Mouse (Mus musculus): ENCODE measurements around the gene Wdtc1. TPM values are rescaled to one million over a fixed set of nuclear protein-coding genes. Genes with fewer than 3 reads are reported as not detected.

The Wdtc1 gene
- polyA plus RNA-seq, 1 experiment from 2014 or later: 11.9 TPM

DNA sequence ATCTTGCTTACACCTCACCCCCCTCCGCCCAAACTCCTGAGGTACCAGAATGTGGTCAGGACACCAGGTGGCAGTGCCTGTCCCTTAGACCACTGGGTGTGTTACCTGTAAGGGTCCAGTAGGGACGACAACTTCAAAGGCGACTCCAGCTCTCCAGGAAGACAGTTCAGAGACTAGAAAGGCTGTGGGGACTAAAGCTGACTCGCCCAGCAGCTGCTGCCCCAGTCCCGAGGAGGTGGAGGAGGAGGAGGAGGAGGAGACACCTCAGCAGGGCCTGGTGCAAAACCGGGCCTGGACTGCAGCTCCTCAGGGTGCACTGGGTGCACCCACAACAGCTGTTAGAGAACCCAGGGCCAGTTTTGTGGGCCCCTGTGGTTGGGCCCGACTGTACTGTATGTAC lies 90.4 kb downstream of the Wdtc1 start, which contains the start of gene Sytl1:
Gene Sytl1 (minus strand): TSS at position 232 of the 400 bp plus-strand sequence.
- H3K27ac ChIP-seq (replicated peaks): no peak within 1 kb of the TSS
- H3K36me3 ChIP-seq: peaks cover 46% of the 10 kb centered on the region
- H3K4me3 ChIP-seq: no peak within 1 kb of the TSS
- no peaks in the 10 kb centered on the region for H3K9me3 ChIP-seq
- no peak for ATAC-seq (ENCODE audit: extremely low read depth, insufficient number of reproducible peaks, low FRiP score, low TSS enrichment)
- no peak within 1 kb of the TSS for H3K9ac ChIP-seq
- no peaks in the 10 kb centered on the region for H3K4me1 ChIP-seq
- H3K4me2 ChIP-seq: no peak within 1 kb of the TSS
- 38% methylated on average over 7 of the region's 7 CpGs for WGBS
- peaks cover 7% of the 10 kb centered on the region for H3K27me3 ChIP-seq (replicated peaks)

DNA sequence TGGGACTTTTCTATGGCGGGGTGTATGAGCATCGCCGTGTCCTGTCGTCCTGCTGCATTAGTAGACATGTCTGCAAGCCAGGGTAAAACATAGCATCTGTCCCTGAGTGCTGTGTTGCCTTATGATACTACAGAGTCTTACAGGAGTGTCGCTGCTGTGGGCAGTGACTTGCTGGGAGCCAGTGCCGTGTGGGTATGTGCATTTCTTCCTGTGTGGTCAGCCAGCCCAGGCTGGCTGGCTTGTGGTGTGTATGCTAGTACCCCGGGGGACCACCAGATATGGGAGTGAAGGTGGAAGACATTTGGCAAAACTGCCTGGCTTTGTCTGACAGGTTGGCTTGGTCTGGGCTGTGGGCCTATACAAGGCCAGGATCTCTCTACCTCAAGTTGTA lies 90.9 kb downstream of the Wdtc1 start:
- ATAC-seq (ENCODE audit: extremely low read depth, insufficient number of reproducible peaks, low FRiP score, low TSS enrichment): no peak
- no peak overlapping the region for H3K4me2 ChIP-seq
- H3K27ac ChIP-seq (replicated peaks): no peak overlapping the region

DNA sequence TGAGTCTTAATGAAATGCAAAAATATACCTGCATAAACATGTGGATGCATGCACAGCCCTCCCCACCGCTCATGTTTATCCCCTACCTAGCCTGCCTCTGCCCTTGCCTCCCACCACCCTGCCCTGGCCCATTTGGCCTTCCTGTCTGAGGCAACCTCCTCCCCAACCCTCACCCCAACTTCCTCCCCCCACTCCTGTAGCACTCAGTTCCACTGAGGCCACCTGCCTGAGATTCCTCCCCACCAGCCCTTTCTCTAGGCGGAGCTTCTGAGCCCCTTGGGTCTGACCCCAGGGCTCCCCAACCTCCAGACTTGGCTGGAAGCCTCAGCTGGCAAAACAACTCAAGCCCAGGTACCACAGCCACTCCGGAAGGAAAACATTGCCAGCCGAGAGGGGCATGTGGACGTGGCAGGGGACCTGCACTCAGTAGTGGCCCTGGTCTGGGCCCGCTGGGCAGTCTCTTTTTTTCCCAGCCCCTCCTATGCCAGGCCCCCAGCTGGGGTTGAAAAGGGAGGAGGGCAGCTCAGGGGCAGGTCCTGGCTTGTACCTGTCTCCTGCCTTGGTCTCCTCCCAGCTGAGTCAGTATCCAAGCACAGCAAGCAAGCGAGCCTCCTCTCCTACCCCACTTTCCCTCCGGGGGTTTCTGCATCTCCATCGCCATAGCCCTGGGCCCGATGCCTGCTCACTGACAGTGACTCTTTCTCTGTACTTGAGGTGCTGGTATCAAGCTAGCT lies 91.5 kb downstream of the Wdtc1 start:
- H3K27me3 ChIP-seq (replicated peaks): peaks cover 18% of the 10 kb centered on the region
- H3K36me3 ChIP-seq: peaks cover 35% of the 10 kb centered on the region
- H3K9me3 ChIP-seq: no peaks in the 10 kb centered on the region
- ATAC-seq (ENCODE audit: extremely low read depth, insufficient number of reproducible peaks, low FRiP score, low TSS enrichment): no peak
- WGBS: 49% methylated on average over 10 of the region's 10 CpGs
- H3K4me2 ChIP-seq: no peak overlapping the region
- no peak overlapping the region for H3K9ac ChIP-seq
- H3K27ac ChIP-seq (replicated peaks): no peak overlapping the region
- H3K4me3 ChIP-seq: no peak overlapping the region
- no peaks in the 10 kb centered on the region for H3K4me1 ChIP-seq

More for the DNA sequence above, 90.9 kb downstream of the Wdtc1 start:
- Histone ChIP-seq H3K9me3 (no peaks in the 10 kb centered on the region), H3K9ac (no peak overlapping the region), H3K27me3 (replicated peaks) (peaks cover 12% of the 10 kb centered on the region), H3K36me3 (peaks cover 41% of the 10 kb centered on the region), H3K4me3 (no peak overlapping the region), H3K4me1 (no peaks in the 10 kb centered on the region)
- WGBS: 62% methylated on average over 7 of the region's 7 CpGs

DNA sequence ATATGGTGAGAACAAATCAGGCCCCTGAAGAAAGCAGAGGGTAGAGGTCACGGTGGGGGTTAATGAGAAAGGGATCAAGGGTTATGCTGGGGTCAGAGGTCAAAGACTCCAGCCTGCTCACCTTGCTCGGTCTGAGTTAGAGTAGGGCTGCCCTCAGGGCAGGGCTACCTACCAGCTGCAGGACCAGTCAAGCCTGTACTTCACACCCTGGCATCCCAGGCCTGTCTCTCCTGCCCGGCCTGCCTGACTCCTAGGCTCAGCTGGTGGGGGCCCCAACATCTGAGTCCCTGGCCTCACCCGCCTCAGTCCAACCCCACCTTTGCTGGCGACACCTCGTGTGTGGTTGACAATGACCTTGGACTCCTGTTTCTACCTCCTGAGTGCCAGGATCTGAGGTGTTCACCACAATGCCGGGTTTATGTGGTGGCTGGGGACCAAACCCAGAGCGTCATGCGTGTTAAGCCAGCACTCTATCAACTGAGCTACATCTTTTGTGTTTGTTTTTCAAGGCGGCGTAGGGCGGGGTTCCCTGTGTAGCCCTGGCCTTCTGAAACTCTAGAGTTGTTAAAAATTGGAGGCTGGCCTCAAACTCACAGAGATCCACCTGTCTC lies 95.4 kb downstream of the Wdtc1 start:
- ATAC-seq (ENCODE audit: extremely low read depth, insufficient number of reproducible peaks, low FRiP score, low TSS enrichment): no peak
- Histone ChIP-seq H3K9me3 (no peaks in the 10 kb centered on the region), H3K27ac (replicated peaks) (no peak overlapping the region), H3K9ac (no peak overlapping the region), H3K4me3 (no peak overlapping the region), H3K4me1 (no peaks in the 10 kb centered on the region), H3K36me3 (no peaks in the 10 kb centered on the region), H3K4me2 (no peak overlapping the region), H3K27me3 (replicated peaks) (peaks cover 56% of the 10 kb centered on the region)
- WGBS: 78% methylated on average over 12 of the region's 12 CpGs

DNA sequence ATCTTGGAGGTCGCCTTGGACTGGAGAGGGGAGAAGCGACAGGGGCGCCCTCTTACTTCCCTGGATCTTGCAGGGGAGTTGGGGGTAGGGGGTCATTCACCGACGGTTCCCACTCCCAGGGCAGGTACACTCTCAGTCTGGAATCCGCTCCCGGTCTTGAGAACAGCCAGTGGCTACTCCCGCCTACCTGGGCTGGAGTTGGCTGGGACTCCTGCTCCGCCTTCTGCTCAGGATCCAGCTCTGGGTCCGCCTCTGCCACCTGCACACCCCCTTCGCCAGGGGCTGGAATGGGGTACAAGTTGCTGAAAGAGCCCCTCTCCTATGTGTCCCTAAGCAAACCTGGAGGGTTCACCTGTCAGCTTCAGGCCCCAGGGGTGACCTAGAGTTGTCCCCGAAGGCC lies 96.1 kb downstream of the Wdtc1 start:
- H3K27ac ChIP-seq (replicated peaks): no peak overlapping the region
- ATAC-seq (ENCODE audit: extremely low read depth, insufficient number of reproducible peaks, low FRiP score, low TSS enrichment): no peak
- H3K4me1 ChIP-seq: no peaks in the 10 kb centered on the region
- no peaks in the 10 kb centered on the region for H3K9me3 ChIP-seq
- 35% methylated on average over 12 of the region's 12 CpGs for WGBS
- peaks cover 63% of the 10 kb centered on the region for H3K27me3 ChIP-seq (replicated peaks)
- H3K4me3 ChIP-seq: 0 out of 2 replicates have a peak overlapping the region, but pooled peaks have one; percentile 1
- H3K4me2 ChIP-seq: peak overlapping the region; percentile 31
- H3K9ac ChIP-seq: peak overlapping the region; percentile 14; the same call in 1 of the 2 replicates
- no peaks in the 10 kb centered on the region for H3K36me3 ChIP-seq

DNA sequence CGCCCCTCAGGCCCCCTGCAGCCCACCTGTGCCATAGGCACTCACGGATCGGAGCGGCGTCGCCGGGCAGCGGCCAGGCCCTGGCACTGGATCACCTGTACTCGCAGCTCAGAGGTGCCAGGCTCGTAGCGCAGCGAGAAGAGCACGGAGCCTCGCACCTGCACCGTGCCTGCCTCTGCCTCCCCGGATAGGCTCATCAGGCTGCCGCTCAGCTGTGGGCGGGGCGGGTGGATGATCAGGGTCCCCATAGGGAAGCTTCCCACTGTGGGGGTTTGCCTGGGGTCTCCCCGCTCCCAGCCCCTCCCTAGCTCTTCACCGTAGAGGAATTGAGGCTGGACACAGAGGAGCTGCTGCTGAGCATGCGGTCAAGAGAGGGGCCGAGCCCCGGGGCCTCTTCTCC lies 96.5 kb downstream of the Wdtc1 start:
- Histone ChIP-seq H3K4me1 (no peaks in the 10 kb centered on the region), H3K4me2 (peak overlapping the region; percentile 31), H3K27ac (replicated peaks) (no peak overlapping the region), H3K36me3 (no peaks in the 10 kb centered on the region), H3K9ac (peak overlapping the region; percentile 14; the same call in 1 of the 2 replicates), H3K9me3 (no peaks in the 10 kb centered on the region), H3K27me3 (replicated peaks) (peaks cover 67% of the 10 kb centered on the region), H3K4me3 (0 out of 2 replicates have a peak overlapping the region, but pooled peaks have one; percentile 1)
- no peak for ATAC-seq (ENCODE audit: extremely low read depth, insufficient number of reproducible peaks, low FRiP score, low TSS enrichment)
- 15% methylated on average over 24 of the region's 24 CpGs for WGBS

DNA sequence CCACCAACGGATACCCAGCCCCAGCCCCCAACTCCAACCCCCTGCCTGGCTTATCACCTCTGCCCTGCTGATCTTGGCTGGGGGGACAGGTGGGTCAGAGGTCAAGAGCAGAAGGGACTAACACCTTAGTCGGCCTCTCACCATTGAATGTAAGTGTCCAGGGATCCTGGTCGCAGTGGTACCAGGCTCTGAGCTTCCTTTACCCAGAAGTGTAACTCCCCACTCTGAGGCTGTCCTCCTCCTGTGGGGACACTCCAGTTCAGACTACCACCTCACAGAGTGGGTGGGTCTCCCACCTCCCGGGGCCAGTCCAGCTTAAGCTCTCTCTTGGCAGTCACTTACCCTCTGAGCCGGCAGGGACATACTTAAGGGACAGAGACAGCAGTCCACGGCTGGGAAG lies 97.9 kb downstream of the Wdtc1 start:
- 40% methylated on average over 6 of the region's 6 CpGs for WGBS
- peaks cover 78% of the 10 kb centered on the region for H3K27me3 ChIP-seq (replicated peaks)
- H3K4me2 ChIP-seq: no peak overlapping the region
- H3K4me1 ChIP-seq: peaks cover 12% of the 10 kb centered on the region
- no peaks in the 10 kb centered on the region for H3K36me3 ChIP-seq
- no peaks in the 10 kb centered on the region for H3K9me3 ChIP-seq
- no peak for ATAC-seq (ENCODE audit: extremely low read depth, insufficient number of reproducible peaks, low FRiP score, low TSS enrichment)
- H3K9ac ChIP-seq: no peak overlapping the region
- H3K4me3 ChIP-seq: no peak overlapping the region
- no peak overlapping the region for H3K27ac ChIP-seq (replicated peaks)

DNA sequence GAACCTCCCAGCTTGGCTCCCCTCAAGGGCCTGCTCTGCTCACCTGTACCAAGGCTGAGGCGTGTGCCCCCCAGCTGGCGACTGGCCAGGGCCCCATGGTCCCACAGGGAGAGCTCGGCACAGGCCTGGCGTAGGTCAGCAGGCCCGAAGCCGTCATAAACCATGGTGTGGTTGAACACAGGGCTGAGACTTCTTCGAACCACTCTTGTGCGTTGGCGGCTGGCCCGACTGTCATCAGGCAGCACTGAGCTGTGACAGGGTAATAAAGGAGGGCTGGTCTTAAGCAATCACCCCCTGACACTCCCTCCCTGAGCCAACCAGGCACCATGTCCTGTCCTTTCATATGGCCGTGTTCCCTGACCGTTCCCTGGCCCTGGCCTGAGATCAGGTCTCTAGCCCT lies 99.9 kb downstream of the Wdtc1 start:
- Histone ChIP-seq H3K9me3 (no peaks in the 10 kb centered on the region), H3K4me2 (no peak overlapping the region), H3K27ac (replicated peaks) (no peak overlapping the region), H3K36me3 (no peaks in the 10 kb centered on the region), H3K9ac (no peak overlapping the region), H3K4me1 (peaks cover 13% of the 10 kb centered on the region), H3K27me3 (replicated peaks) (peaks cover 97% of the 10 kb centered on the region), H3K4me3 (no peak overlapping the region)
- WGBS: 71% methylated on average over 12 of the region's 12 CpGs
- ATAC-seq (ENCODE audit: extremely low read depth, insufficient number of reproducible peaks, low FRiP score, low TSS enrichment): no peak

DNA sequence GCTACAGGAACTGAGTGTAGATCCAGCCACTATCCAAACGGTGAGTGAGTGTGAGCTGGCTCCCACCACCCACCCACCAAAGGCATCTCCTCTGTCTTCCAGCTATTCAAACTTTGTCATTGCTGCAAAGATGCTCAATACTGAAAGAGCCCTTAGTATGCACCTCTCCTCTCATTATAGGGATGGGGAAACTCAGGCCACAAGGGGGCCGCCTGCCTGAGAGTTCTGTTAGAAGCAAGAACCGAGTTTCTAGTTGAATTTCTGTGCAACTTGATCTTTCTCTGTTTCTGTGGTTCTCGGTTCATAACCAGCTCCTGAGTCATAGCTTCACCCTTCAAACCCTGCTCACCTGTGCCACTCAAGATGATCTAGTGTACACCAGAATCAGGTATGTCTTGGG lies 101.2 kb downstream of the Wdtc1 start:
- H3K4me3 ChIP-seq: no peak overlapping the region
- no peak overlapping the region for H3K4me2 ChIP-seq
- WGBS: 44% methylated on average over 4 of the region's 4 CpGs
- no peaks in the 10 kb centered on the region for H3K36me3 ChIP-seq
- H3K9me3 ChIP-seq: no peaks in the 10 kb centered on the region
- no peak for ATAC-seq (ENCODE audit: extremely low read depth, insufficient number of reproducible peaks, low FRiP score, low TSS enrichment)
- no peak overlapping the region for H3K9ac ChIP-seq
- H3K4me1 ChIP-seq: peaks cover 17% of the 10 kb centered on the region
- no peak overlapping the region for H3K27ac ChIP-seq (replicated peaks)
- H3K27me3 ChIP-seq (replicated peaks): peaks cover 99% of the 10 kb centered on the region

DNA sequence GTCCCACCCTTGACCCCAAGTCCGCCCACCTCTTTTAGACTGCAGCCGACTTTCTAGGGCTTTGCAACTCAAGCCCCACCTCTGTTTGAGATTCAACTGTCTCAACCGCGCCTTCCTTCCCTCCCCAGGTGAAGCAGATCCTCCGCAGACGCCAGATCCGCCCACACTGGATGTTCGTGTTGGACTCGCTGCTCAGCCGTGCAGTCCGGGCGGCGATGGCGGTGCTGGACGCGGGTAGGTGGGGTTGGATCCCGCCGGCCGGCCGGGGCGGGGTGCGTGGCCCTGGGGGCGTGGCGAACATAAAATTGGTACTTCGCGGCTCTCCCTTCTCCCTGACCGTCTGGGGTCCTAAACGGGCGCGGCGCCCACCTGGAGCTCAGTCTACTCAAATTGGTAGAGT lies 102.1 kb downstream of the Wdtc1 start:
- Histone ChIP-seq H3K4me3 (peak overlapping the region; percentile 52), H3K36me3 (no peaks in the 10 kb centered on the region), H3K27ac (replicated peaks) (no peak overlapping the region), H3K9ac (peak overlapping the region; percentile 75), H3K27me3 (replicated peaks) (peaks cover 99% of the 10 kb centered on the region), H3K4me1 (peaks cover 20% of the 10 kb centered on the region), H3K4me2 (peak overlapping the region; percentile 81), H3K9me3 (no peaks in the 10 kb centered on the region)
- WGBS: 5% methylated on average over 31 of the region's 31 CpGs
- no peak for ATAC-seq (ENCODE audit: extremely low read depth, insufficient number of reproducible peaks, low FRiP score, low TSS enrichment)

DNA sequence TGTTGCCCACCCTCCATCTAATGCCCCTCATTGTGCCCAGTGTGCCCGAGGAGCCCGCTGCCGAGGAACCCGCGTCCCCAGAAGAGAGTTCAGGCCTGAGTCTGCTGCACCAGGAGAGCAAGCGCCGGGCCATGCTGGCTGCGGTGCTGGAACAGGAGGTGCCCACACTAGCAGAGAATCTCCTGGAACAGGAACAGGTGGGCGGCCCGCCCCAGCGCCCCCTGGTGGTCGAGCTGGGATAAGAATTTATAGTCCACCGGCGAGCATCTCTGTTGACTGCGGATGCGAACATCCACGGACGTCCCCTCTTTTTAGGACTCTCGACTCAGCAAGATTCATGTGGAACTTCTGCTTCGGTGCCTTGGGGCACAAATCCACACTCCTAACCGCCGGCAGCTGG lies 102.7 kb downstream of the Wdtc1 start:
- WGBS: 4% methylated on average over 22 of the region's 22 CpGs
- H3K27ac ChIP-seq (replicated peaks): no peak overlapping the region
- peak overlapping the region; percentile 75 for H3K9ac ChIP-seq
- H3K4me3 ChIP-seq: peak overlapping the region; percentile 52
- H3K9me3 ChIP-seq: no peaks in the 10 kb centered on the region
- no peak for ATAC-seq (ENCODE audit: extremely low read depth, insufficient number of reproducible peaks, low FRiP score, low TSS enrichment)
- H3K36me3 ChIP-seq: no peaks in the 10 kb centered on the region
- peak overlapping the region; percentile 81 for H3K4me2 ChIP-seq
- H3K27me3 ChIP-seq (replicated peaks): peaks cover 99% of the 10 kb centered on the region
- peaks cover 20% of the 10 kb centered on the region for H3K4me1 ChIP-seq
